Mouse (Mus musculus): ENCODE data around the gene Afap1l2.

The Afap1l2 gene

GRCm38 (mm10) chr19:56887879-56888278 is 120.1 kb downstream of the Afap1l2 start:
- DNase-seq (ENCODE audit: low spot score): peak; percentile 8

DNA sequence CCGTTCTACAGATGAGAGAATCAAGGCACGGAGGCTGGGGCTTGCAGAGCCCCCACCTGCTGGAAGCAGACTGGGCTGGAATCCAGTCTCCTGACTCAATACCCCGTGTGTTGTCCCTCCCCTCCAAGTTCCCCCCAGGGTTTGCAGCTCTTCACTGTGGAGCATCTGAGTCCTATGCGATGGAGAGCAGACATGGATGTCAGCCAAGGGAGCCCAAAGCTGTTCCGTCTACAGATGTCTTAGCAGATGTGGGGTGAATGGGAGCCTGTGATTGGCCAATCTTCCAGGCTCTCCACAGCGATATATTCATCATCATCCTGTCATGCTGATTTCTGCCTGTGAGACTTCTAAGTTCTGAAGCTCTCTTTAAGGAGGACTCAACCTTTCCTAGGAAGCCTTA is 130.7 kb downstream of the Afap1l2 start:
- DNase-seq (ENCODE audit: low spot score): no peak

DNA sequence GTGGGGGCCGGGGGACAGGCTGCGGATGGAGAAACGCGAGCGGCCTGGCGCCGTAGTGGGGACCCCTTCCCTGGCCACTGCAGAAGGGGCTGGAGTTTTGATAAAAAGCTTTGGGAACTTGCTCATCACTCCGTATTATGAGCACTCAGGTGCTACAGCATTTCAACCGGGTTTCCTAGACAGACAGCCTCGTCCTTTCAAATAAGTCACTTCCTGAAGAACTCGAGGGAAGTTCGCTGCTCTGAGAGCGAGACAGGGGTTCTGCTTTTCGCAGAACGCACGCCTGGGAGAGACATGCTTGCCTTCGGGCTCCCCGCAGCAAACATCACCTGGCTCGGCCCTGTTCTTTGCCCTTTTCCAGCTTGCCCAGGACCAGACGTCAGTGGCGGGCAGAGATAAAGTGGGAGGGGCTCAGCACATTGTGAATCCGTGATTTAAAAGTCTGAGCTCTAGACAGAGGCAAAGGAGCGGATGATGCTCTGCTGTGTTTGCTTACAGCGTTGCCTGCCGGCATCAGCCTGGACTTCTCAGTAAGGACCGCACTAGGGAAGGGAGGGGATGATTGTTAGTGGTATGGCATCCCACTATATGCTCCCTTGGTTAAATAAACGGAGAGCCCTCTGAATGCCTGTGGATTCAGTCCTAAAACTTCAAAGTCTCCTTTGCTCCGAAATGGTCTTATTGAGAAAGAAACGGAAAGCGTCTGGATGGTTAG is 133.3 kb downstream of the Afap1l2 start:
- no peak for DNase-seq (ENCODE audit: low spot score)

GRCm38 (mm10) chr19:56873816-56874600 is 134.0 kb downstream of the Afap1l2 start, which contains the start of gene Vwa2:
TSS of gene Vwa2 (plus strand) at chr19:56874249.
- no peak for DNase-seq (ENCODE audit: low spot score)

DNA sequence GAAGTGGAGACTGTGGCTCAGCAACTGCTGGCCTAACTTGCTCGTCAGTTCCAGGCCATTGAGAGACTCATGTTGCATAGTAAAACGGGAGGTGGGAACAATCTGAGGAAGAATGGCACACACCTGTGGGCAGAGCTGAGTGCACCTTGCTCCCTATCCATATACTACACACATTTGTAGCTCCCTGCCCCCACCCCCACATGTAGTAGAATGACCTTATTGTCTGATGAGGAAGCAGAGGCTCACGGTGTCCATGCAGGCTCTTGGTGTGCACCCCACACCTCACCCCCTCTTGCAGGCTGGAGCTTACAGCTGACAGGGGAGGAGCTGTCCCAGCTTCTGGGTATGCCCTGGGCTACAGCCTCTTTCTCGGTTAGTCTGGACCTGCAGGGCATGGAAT is 140.3 kb downstream of the Afap1l2 start:
- no peak for DNase-seq (ENCODE audit: low spot score)
